Mouse (Mus musculus) G1E-ER4 (cell line): ENCODE data around the gene Adamts18. TPM values are rescaled to one million over a fixed set of nuclear protein-coding genes. Genes with fewer than 3 reads are reported as not detected.

ENCODE experiments used
- GATA1 ChIP-seq: IDR thresholded peaks from one replicate; pipeline ENCODE4 v1.8.0; 2012; ENCODE audit warnings: low read length, inconsistent platforms
- polyA plus RNA-seq: library from polyadenylated mRNA; stranded (reverse); fragments of >175 nt; gene quantifications from 2 replicates; pipeline ENCODE4 v1.2.3, GENCODE M21; 2012

Adamts18 gene
- polyA plus RNA-seq, 1 experiment, result not detected

- no peak for TF ChIP-seq GATA1
Observed at GRCm38 (mm10) chr8:113660128-113660527, 188.4 kb downstream of the Adamts18 start.

- no peak for TF ChIP-seq GATA1
Observed at GRCm38 (mm10) chr8:113656681-113657298, 191.7 kb downstream of the Adamts18 start.

- TF ChIP-seq GATA1, result no peak
Observed at GRCm38 (mm10) chr8:113656154-113656553, 192.4 kb downstream of the Adamts18 start.

GRCm38 (mm10) chr8:113653151-113653550 lies 195.4 kb downstream of the Adamts18 start:
- no peak for TF ChIP-seq GATA1

- no peak for TF ChIP-seq GATA1
Observed at GRCm38 (mm10) chr8:113652450-113652849, 196.1 kb downstream of the Adamts18 start.

Other genes with a start within 250 kb of the Adamts18 start
- gene Mon1b, start 213.2 kb downstream of the Adamts18 start, polyA plus RNA-seq, result 13.1 and 15.0 TPM in 2 replicates
- 0.16 TPM in 1 of 2 replicates, not detected in the other for gene Syce1l, start 205.5 kb downstream of the Adamts18 start, polyA plus RNA-seq